Mouse (Mus musculus) hindbrain, embryonic 16.5 days (tissue): Measurements from ENCODE around the gene Kcnk6. TPM values are rescaled to one million over a fixed set of nuclear protein-coding genes. Genes with fewer than 3 reads are reported as not detected.

Experiments used
- ATAC-seq: fragments of 200-750 bp; cut with Nextera tagmentation; 2 replicates; pipeline ENCODE4 v1.8.0; 2017; ENCODE audit warnings: moderate TSS enrichment, moderate library complexity
- H3K27ac ChIP-seq: fragments of 300-500 bp; sonication (generic); 2 replicates; pipeline ENCODE4 v1.5.1; 2014; ENCODE audit warnings: low read depth, mild to moderate bottlenecking, control low read depth, low read length, moderate library complexity
- H3K27me3 ChIP-seq: fragments of 300-500 bp; sonication (generic); replicated peaks from 2 replicates; pipeline ENCODE4 v1.6.1; 2014; ENCODE audit warnings: low read length; ENCODE audit not compliant: control insufficient read depth, insufficient read depth
- H3K36me3 ChIP-seq: fragments of 300-500 bp; sonication (generic); 2 replicates; pipeline ENCODE4 v1.6.1; 2014; ENCODE audit warnings: mild to moderate bottlenecking, low read length, moderate library complexity, mixed read lengths; ENCODE audit not compliant: control insufficient read depth, insufficient read depth
- H3K4me1 ChIP-seq: fragments of 300-500 bp; sonication (generic); 2 replicates; pipeline ENCODE4 v1.6.1; 2014; ENCODE audit warnings: low read depth, low read length; ENCODE audit not compliant: control insufficient read depth, insufficient read depth
- H3K4me2 ChIP-seq: fragments of 300-500 bp; sonication (generic); 2 replicates; pipeline ENCODE4 v1.6.1; 2014; ENCODE audit warnings: mild to moderate bottlenecking, low read length, control low read depth, moderate library complexity
- H3K4me3 ChIP-seq: fragments of 300-500 bp; sonication (generic); 2 replicates; pipeline ENCODE4 v1.5.1; 2014; ENCODE audit warnings: mild to moderate bottlenecking, low read length, control low read depth, moderate library complexity
- H3K9ac ChIP-seq: fragments of 300-500 bp; sonication (generic); 2 replicates; pipeline ENCODE4 v1.6.1; 2014; ENCODE audit warnings: low read depth, mild to moderate bottlenecking, control low read depth, low read length, moderate library complexity
- H3K9me3 ChIP-seq: fragments of 300-500 bp; sonication (generic); 2 replicates; pipeline ENCODE4 v1.6.1; 2014; ENCODE audit warnings: mild to moderate bottlenecking, low read length, moderate library complexity; ENCODE audit not compliant: control insufficient read depth
- WGBS: fragments of 180-500 bp; shearing (Covaris S2); extraction: QIAGEN DNeasy Blood & Tissue Kit; methylation state at CpG from one replicate; pipeline ENCODE4 v1.1.7; 2014; 5-methylcytosine and 5-hydroxymethylcytosine counted together
- polyA plus RNA-seq: library from polyadenylated mRNA; unstranded; fragments of >200 nt; fragmentation: Nextera tagmentation; extraction: Ambion mirVana; gene quantifications from 2 replicates; pipeline ENCODE4 v1.2.1, GENCODE M21; 2015

Kcnk6 gene
- polyA plus RNA-seq, 1 experiment from 2014 or later, result 1.0 TPM

DNA sequence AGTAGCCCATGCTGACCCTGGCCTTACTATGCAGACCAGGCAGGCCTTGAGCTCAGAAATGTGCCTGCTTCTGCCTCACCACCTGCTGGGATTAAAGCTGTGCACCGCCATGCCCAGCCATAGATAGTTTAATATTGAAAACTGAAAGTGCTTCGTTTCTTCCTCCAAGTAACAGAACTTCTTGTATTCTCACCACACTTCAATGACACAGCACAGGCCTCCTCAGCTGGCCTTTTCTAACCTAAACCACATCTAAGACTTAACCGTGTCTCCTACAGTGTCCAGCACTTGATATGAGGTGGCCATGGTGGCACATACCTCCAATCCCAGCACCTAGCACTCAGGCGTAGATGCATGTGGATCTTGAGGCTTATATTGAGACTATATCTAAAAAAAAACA, 38.1 kb upstream of the Kcnk6 start:
- WGBS, result 82% methylated on average over 4 of the region's 4 CpGs
- Histone ChIP-seq H3K4me2 (no peak overlapping the region), H3K9me3 (no peaks in the 10 kb centered on the region), H3K4me3 (no peak overlapping the region), H3K9ac (no peak overlapping the region), H3K27ac (no peak overlapping the region), H3K27me3 (no peaks in the 10 kb centered on the region), H3K4me1 (no peaks in the 10 kb centered on the region), H3K36me3 (no peaks in the 10 kb centered on the region)
- no peak for ATAC-seq

GRCm38 (mm10) chr7:29266931-29267330, 34.6 kb upstream of the Kcnk6 start:
- H3K36me3 ChIP-seq, result no peaks in the 10 kb centered on the region

DNA sequence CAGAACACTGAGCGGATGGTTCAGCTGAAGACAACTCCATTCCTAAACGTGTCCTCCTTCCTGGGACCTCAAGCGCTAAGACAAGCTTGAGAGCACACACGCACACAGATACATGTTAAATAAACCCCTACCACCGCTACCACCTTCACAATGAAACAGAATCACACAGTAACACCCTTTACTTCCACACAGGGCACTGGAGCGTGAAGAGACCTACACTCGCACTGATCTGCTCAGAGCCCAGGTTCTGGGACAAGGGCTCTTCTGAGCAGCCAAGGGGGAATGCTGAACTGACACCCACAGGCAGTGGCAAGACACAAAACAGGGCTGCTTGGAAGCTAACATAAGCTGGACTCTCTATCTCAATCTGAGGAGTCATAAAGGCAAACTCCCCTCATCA, 33.3 kb upstream of the Kcnk6 start:
- Histone ChIP-seq H3K9me3 (no peaks in the 10 kb centered on the region), H3K27me3 (no peaks in the 10 kb centered on the region), H3K9ac (no peak overlapping the region), H3K4me3 (no peak overlapping the region), H3K36me3 (no peaks in the 10 kb centered on the region), H3K4me2 (no peak overlapping the region), H3K4me1 (no peaks in the 10 kb centered on the region), H3K27ac (no peak overlapping the region)
- ATAC-seq, result no peak
- WGBS, result 77% methylated on average over 7 of the region's 7 CpGs

More at GRCm38 (mm10) chr7:29266931-29267330, 34.6 kb upstream of the Kcnk6 start:
- 63% methylated on average over 4 of the region's 4 CpGs for WGBS
- no peaks in the 10 kb centered on the region for H3K9me3 ChIP-seq
- H3K9ac ChIP-seq, result no peak overlapping the region
- H3K27ac ChIP-seq, result no peak overlapping the region
- no peaks in the 10 kb centered on the region for H3K27me3 ChIP-seq
- no peaks in the 10 kb centered on the region for H3K4me1 ChIP-seq
- ATAC-seq, result no peak
- no peak overlapping the region for H3K4me3 ChIP-seq
- H3K4me2 ChIP-seq, result no peak overlapping the region

- Histone ChIP-seq H3K27me3 (no peaks in the 10 kb centered on the region), H3K9ac (no peak overlapping the region), H3K27ac (no peak overlapping the region), H3K4me1 (peaks cover 3% of the 10 kb centered on the region; the same call in 1 of the 2 replicates), H3K36me3 (no peaks in the 10 kb centered on the region), H3K4me2 (no peak overlapping the region), H3K4me3 (no peak overlapping the region), H3K9me3 (no peaks in the 10 kb centered on the region)
- ATAC-seq, result no peak
- 87% methylated on average over 3 of the region's 3 CpGs for WGBS
Observed at GRCm38 (mm10) chr7:29263831-29264230, 31.5 kb upstream of the Kcnk6 start.

DNA sequence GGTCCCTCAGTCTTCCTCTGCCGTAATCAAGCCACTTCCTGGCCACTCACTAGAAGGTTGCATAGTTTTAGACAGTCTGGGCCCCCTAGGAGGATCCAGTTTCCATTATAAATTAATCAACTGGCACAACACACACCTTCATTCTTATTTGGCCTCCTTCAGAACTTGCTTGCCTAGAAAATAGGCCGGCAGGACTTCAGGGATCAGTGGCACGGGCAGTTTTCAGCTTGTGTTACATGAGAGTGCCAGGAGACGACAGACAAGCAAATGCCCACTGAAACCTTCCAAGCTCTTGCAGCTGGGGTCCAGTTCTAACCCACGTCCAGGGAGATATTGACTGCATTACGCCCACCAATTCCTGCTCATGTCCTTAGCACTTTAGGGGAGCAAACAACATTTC, 29.8 kb upstream of the Kcnk6 start:
- H3K4me1 ChIP-seq, result peaks cover 3% of the 10 kb centered on the region; the same call in 1 of the 2 replicates
- no peaks in the 10 kb centered on the region for H3K27me3 ChIP-seq
- H3K4me3 ChIP-seq, result no peak overlapping the region
- 87% methylated on average over 6 of the region's 6 CpGs for WGBS
- H3K36me3 ChIP-seq, result peaks cover 3% of the 10 kb centered on the region; the same call in 1 of the 2 replicates
- no peak overlapping the region for H3K27ac ChIP-seq
- H3K9me3 ChIP-seq, result no peaks in the 10 kb centered on the region
- no peak overlapping the region for H3K4me2 ChIP-seq
- no peak for ATAC-seq
- no peak overlapping the region for H3K9ac ChIP-seq

DNA sequence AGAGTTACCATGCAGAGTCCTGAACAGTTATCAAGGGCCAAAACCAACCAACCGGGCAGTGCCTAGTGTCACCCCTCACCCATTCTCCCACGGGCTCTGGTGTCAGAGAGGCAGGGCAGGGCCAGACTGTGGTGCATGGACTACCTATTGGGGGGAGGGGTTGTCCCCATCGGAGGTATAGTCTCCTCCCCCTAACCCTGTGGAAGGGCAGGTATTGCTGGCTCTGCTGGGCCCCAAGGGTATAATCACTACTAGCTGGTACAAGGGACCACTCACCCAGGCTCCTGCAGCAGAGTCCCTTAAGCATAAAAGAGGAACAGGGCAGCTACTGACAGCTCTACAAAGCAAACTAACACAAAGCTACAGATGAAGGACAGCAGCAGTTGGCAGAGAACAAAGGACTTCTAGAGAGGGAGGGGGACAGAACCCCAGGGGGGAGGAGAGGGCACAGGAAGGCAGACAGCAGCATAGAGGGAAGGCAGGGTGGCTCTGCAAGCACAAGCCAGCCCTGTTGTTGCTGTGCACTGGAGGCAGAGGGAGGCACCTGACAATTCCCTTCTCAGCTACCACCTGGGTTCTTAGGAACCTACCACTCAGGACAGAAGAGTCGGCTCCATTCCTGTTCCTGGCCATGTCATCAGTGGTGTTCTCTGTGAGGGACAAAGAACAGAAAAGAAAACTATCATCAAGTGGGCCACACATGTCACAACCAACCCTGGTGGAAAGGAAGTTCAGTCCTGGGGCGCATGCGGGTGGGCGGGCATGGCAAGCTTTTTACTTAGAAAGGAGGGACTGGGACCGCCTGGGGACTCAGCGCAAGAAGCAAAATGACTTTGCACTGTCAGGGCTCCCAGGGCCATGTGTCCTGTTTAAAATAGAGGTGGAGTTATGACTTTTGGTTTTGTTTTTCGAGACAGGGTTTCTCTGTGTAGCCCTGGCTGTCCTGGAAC, 27.7 kb upstream of the Kcnk6 start:
- Histone ChIP-seq H3K4me2 (no peak overlapping the region), H3K27me3 (no peaks in the 10 kb centered on the region), H3K4me3 (no peak overlapping the region), H3K9ac (no peak overlapping the region), H3K4me1 (peaks cover 3% of the 10 kb centered on the region; the same call in 1 of the 2 replicates), H3K9me3 (no peaks in the 10 kb centered on the region), H3K36me3 (peaks cover 3% of the 10 kb centered on the region; the same call in 1 of the 2 replicates), H3K27ac (no peak overlapping the region)
- 51% methylated on average over 10 of the region's 10 CpGs for WGBS
- ATAC-seq, result no peak

GRCm38 (mm10) chr7:29257368-29257767, 25.1 kb upstream of the Kcnk6 start:
- no peak overlapping the region for H3K4me2 ChIP-seq
- H3K27ac ChIP-seq, result no peak overlapping the region
- H3K9me3 ChIP-seq, result no peaks in the 10 kb centered on the region
- H3K36me3 ChIP-seq, result peaks cover 3% of the 10 kb centered on the region; the same call in 1 of the 2 replicates
- ATAC-seq, result no peak
- H3K27me3 ChIP-seq, result no peaks in the 10 kb centered on the region
- peaks cover 3% of the 10 kb centered on the region; the same call in 1 of the 2 replicates for H3K4me1 ChIP-seq
- no peak overlapping the region for H3K9ac ChIP-seq
- no peak overlapping the region for H3K4me3 ChIP-seq
- 92% methylated on average over 1 of the region's 1 CpGs for WGBS

DNA sequence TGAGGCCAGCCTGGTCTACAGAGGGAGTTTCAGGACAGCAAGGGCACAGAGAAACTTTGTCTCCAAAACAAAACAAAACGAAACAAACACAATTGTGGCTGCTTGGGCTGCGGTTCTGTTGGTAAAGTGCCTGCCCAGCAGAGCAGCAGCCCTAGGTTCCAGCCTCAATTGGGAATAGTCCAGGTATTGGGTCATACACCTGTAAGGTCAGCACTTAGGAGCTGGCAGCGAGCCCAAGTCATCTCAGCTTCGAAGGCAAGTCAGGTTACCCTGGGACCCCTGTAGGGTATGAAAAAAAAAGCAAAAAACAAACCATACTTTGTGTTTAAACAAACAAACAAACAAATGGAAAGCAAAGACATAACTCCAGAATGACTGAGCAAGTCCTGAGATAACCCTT, 23.6 kb upstream of the Kcnk6 start:
- WGBS, result 93% methylated on average over 4 of the region's 4 CpGs
- H3K4me1 ChIP-seq, result peaks cover 3% of the 10 kb centered on the region; the same call in 1 of the 2 replicates

GRCm38 (mm10) chr7:29253842-29254241, 21.5 kb upstream of the Kcnk6 start:
- ATAC-seq, result no peak
- 56% methylated on average over 5 of the region's 5 CpGs for WGBS

More for the DNA sequence above, 23.6 kb upstream of the Kcnk6 start:
- H3K4me2 ChIP-seq, result no peak overlapping the region
- H3K4me3 ChIP-seq, result no peak overlapping the region
- no peak overlapping the region for H3K9ac ChIP-seq
- no peak overlapping the region for H3K27ac ChIP-seq
- peaks cover 3% of the 10 kb centered on the region; the same call in 1 of the 2 replicates for H3K36me3 ChIP-seq
- H3K9me3 ChIP-seq, result no peaks in the 10 kb centered on the region
- no peak for ATAC-seq
- no peaks in the 10 kb centered on the region for H3K27me3 ChIP-seq

More at GRCm38 (mm10) chr7:29253842-29254241, 21.5 kb upstream of the Kcnk6 start:
- no peak overlapping the region for H3K27ac ChIP-seq
- peaks cover 3% of the 10 kb centered on the region; the same call in 1 of the 2 replicates for H3K36me3 ChIP-seq
- H3K4me2 ChIP-seq, result no peak overlapping the region
- H3K9me3 ChIP-seq, result no peaks in the 10 kb centered on the region
- no peaks in the 10 kb centered on the region for H3K4me1 ChIP-seq
- peaks cover 3% of the 10 kb centered on the region for H3K27me3 ChIP-seq
- no peak overlapping the region for H3K4me3 ChIP-seq
- no peak overlapping the region for H3K9ac ChIP-seq
